Mouse (Mus musculus): ENCODE data around the gene Fnip1. TPM values are rescaled to one million over a fixed set of nuclear protein-coding genes. Genes with fewer than 3 reads are reported as not detected.
A peak's percentile ranks its signal among the peaks of the same experiment; 100 is the strongest.

The Fnip1 gene
- polyA plus RNA-seq, 1 experiment from 2014 or later = 10.0 TPM

DNA sequence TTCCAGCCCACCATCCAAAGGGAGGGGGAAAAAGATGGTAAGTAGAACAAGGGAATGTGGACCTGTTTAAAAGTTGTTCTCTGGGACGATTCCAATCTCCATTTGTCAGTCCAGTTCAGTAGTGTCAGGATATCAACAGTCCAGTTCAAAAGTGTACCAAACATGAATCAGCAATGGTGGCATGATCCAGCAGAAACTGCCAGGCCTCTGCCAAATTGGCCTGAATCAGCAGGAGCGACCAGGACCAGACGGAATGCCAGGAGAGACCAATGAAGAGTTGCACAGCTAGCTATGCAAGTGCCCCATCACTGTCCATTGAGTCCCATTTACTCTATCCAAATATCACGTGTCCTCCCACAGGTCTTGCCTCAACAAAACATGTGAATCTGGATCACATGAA is 34.2 kb downstream of the Fnip1 start:
- H3K9me3 ChIP-seq = no peaks in the 10 kb centered on the region
- H3K4me2 ChIP-seq = no peak overlapping the region
- no peak overlapping the region for H3K9ac ChIP-seq
- H3K4me3 ChIP-seq = no peak overlapping the region
- no peak overlapping the region for H3K27ac ChIP-seq
- H3K4me1 ChIP-seq (replicated peaks) = no peaks in the 10 kb centered on the region
- 97% methylated on average over 4 of the region's 4 CpGs for WGBS
- no peak for ATAC-seq (ENCODE audit: low FRiP score)
- peaks cover 18% of the 10 kb centered on the region for H3K36me3 ChIP-seq
- no peaks in the 10 kb centered on the region for H3K27me3 ChIP-seq

- H3K9me3 ChIP-seq = no peaks in the 10 kb centered on the region
- no peaks in the 10 kb centered on the region for H3K27me3 ChIP-seq
Measured at GRCm38 (mm10) chr11:54478414-54478813, 40.4 kb downstream of the Fnip1 start.

DNA sequence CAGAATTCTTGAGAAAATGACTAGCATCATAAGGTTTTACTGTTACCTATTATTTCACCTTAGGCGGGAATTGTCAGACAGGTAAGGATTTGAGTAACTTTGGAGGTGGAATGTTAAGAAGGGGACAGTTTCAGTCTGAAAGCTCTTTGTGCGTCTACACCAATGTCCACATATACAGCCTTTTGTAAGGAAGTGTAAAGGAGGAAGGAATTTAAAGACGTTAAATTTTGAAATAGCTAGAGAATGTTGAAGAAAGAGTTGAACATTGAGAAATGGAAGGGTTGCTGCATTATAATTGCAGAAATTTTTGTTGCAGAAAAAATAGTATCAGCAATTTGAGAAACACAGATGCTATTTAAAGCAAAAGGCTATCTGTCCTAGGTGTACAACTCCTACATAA is 48.0 kb downstream of the Fnip1 start:
- Histone ChIP-seq H3K27ac (no peak overlapping the region), H3K27me3 (no peaks in the 10 kb centered on the region), H3K4me2 (no peak overlapping the region), H3K4me1 (replicated peaks) (no peaks in the 10 kb centered on the region), H3K36me3 (peaks cover 3% of the 10 kb centered on the region; the same call in 1 of the 2 replicates), H3K4me3 (no peak overlapping the region), H3K9me3 (no peaks in the 10 kb centered on the region), H3K9ac (no peak overlapping the region)
- 92% methylated on average over 3 of the region's 3 CpGs for WGBS
- no peak for ATAC-seq (ENCODE audit: low FRiP score)

More at GRCm38 (mm10) chr11:54478414-54478813, 40.4 kb downstream of the Fnip1 start:
- Histone ChIP-seq H3K27ac (no peak overlapping the region), H3K4me1 (replicated peaks) (no peaks in the 10 kb centered on the region), H3K36me3 (peaks cover 15% of the 10 kb centered on the region), H3K4me3 (no peak overlapping the region), H3K4me2 (no peak overlapping the region), H3K9ac (no peak overlapping the region)
- ATAC-seq (ENCODE audit: low FRiP score) = no peak
- WGBS = 93% methylated on average over 1 of the region's 1 CpGs

- WGBS = 95% methylated on average over 1 of the region's 1 CpGs
- Histone ChIP-seq H3K27ac (no peak overlapping the region), H3K4me1 (replicated peaks) (no peaks in the 10 kb centered on the region), H3K9ac (no peak overlapping the region), H3K27me3 (no peaks in the 10 kb centered on the region), H3K9me3 (no peaks in the 10 kb centered on the region), H3K36me3 (peaks cover 9% of the 10 kb centered on the region), H3K4me3 (no peak overlapping the region), H3K4me2 (no peak overlapping the region)
- no peak for ATAC-seq (ENCODE audit: low FRiP score)
Measured at GRCm38 (mm10) chr11:54491946-54492558, 54.1 kb downstream of the Fnip1 start.

DNA sequence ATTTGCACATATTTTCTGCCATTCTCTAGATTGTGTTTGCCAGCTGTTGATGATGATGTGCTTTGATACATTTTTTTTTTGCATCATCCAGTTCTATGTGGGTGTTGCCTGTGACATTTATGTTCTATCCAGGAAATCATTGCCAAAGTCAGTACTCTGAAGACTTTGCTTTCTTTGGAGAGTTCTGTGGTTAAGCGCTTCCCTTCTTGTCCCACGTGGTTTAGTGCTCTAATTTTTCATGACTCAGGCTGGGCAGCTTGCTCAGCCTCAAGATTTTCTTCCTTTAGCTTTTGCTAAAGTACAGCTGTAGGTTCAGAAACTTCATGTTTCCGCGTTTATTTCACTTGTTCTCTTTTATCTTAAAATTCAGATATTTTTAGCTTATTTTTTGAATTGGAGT is 54.6 kb downstream of the Fnip1 start:
- no peaks in the 10 kb centered on the region for H3K9me3 ChIP-seq
- no peak overlapping the region for H3K9ac ChIP-seq
- 89% methylated on average over 4 of the region's 4 CpGs for WGBS
- H3K4me3 ChIP-seq = no peak overlapping the region
- H3K4me1 ChIP-seq (replicated peaks) = no peaks in the 10 kb centered on the region
- H3K27me3 ChIP-seq = no peaks in the 10 kb centered on the region
- no peak overlapping the region for H3K27ac ChIP-seq
- no peak for ATAC-seq (ENCODE audit: low FRiP score)
- H3K36me3 ChIP-seq = peaks cover 9% of the 10 kb centered on the region
- no peak overlapping the region for H3K4me2 ChIP-seq

DNA sequence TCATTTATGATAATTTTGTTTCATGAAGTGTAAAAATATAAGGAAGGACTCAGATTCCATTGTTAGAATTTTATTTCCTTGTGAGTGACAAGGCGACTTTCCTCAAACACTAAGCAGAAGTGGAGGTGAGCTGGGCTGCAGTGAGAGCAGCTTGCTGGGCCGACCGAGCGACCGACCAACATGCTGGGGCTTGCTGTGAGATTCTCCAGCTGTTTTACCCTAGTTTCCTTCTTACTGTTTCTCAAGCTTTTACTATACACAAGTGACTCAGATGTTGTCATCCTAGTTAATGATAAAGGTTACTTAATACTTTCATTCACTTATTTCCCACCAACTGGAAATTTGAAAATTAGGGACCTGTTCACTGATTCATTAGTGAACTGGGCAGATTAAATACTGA is 61.8 kb downstream of the Fnip1 start:
- no peak overlapping the region for H3K9ac ChIP-seq
- 94% methylated on average over 5 of the region's 5 CpGs for WGBS
- H3K4me2 ChIP-seq = no peak overlapping the region
- H3K27me3 ChIP-seq = no peaks in the 10 kb centered on the region
- H3K9me3 ChIP-seq = no peaks in the 10 kb centered on the region
- H3K4me1 ChIP-seq (replicated peaks) = no peaks in the 10 kb centered on the region
- no peak overlapping the region for H3K4me3 ChIP-seq
- H3K27ac ChIP-seq = no peak overlapping the region
- ATAC-seq (ENCODE audit: low FRiP score) = no peak
- H3K36me3 ChIP-seq = peaks cover 28% of the 10 kb centered on the region

DNA sequence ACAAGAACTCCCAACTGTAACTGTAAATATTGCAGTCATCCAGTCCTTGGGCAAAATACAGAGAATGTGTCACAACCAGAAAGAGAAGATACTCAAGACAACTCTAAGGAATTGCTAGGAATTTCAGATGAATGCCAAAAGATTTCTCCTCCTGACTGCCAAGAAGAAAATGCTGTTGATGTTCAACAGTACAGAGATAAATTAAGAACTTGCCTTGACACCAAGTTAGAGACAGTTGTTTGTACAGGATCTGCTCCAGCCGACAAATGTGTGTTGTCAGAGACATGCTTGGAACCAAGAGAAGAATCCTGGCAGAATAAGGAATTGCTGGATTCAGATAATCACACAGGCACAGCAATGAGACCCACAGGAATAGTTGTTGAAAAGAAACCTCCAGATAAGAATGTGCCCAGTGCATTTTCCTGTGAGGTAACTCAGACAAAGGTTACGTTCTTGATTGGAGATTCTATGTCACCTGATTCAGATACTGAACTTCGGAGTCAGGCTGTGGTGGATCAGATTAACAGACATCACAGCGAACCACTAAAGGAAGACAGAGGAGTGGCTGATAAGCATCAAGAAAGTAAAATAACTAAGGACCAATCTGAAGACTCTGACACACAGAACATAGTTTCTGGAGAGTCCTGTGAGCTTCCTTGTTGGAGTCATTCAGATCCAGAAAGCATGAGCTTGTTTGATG is 64.7 kb downstream of the Fnip1 start:
- Histone ChIP-seq H3K9me3 (no peaks in the 10 kb centered on the region), H3K27me3 (no peaks in the 10 kb centered on the region), H3K4me2 (no peak overlapping the region), H3K4me1 (replicated peaks) (no peaks in the 10 kb centered on the region), H3K4me3 (no peak overlapping the region), H3K9ac (no peak overlapping the region), H3K36me3 (peaks cover 36% of the 10 kb centered on the region), H3K27ac (no peak overlapping the region)
- 92% methylated on average over 4 of the region's 4 CpGs for WGBS
- ATAC-seq (ENCODE audit: low FRiP score) = no peak

- Histone ChIP-seq H3K4me2 (no peak overlapping the region), H3K4me3 (no peak overlapping the region), H3K27me3 (no peaks in the 10 kb centered on the region), H3K4me1 (replicated peaks) (no peaks in the 10 kb centered on the region), H3K9me3 (no peaks in the 10 kb centered on the region), H3K36me3 (peaks cover 11% of the 10 kb centered on the region), H3K27ac (no peak overlapping the region), H3K9ac (no peak overlapping the region)
- ATAC-seq (ENCODE audit: low FRiP score) = no peak
Measured at GRCm38 (mm10) chr11:54513584-54513983, 75.6 kb downstream of the Fnip1 start.

- Histone ChIP-seq H3K36me3 (no peaks in the 10 kb centered on the region), H3K9me3 (no peaks in the 10 kb centered on the region), H3K9ac (peak overlapping the region; percentile 78), H3K4me1 (replicated peaks) (peaks cover 18% of the 10 kb centered on the region), H3K4me3 (peak overlapping the region; percentile 78), H3K27ac (peak overlapping the region; percentile 92), H3K27me3 (no peaks in the 10 kb centered on the region), H3K4me2 (peak overlapping the region; percentile 69)
- no peak for ATAC-seq (ENCODE audit: low FRiP score)
- WGBS = 3% methylated on average over 18 of the region's 18 CpGs
Measured at GRCm38 (mm10) chr11:54521927-54522528, 84.0 kb downstream of the Fnip1 start.

GRCm38 (mm10) chr11:54522529-54523430 is 84.8 kb downstream of the Fnip1 start, which contains the start of gene Rapgef6:
TSS of gene Rapgef6 (plus strand) at chr11:54522847.
- Histone ChIP-seq H3K4me3 (peak within 1 kb of the TSS; percentile 78), H3K36me3 (no peaks in the 10 kb centered on the region), H3K4me1 (replicated peaks) (peaks cover 18% of the 10 kb centered on the region), H3K4me2 (peak within 1 kb of the TSS; percentile 69), H3K9ac (peak within 1 kb of the TSS; percentile 81), H3K27me3 (no peaks in the 10 kb centered on the region), H3K27ac (peak within 1 kb of the TSS; percentile 92), H3K9me3 (no peaks in the 10 kb centered on the region)
- WGBS = under 1% methylated on average over 73 of the region's 73 CpGs
- peak; percentile 99 for ATAC-seq (ENCODE audit: low FRiP score)

DNA sequence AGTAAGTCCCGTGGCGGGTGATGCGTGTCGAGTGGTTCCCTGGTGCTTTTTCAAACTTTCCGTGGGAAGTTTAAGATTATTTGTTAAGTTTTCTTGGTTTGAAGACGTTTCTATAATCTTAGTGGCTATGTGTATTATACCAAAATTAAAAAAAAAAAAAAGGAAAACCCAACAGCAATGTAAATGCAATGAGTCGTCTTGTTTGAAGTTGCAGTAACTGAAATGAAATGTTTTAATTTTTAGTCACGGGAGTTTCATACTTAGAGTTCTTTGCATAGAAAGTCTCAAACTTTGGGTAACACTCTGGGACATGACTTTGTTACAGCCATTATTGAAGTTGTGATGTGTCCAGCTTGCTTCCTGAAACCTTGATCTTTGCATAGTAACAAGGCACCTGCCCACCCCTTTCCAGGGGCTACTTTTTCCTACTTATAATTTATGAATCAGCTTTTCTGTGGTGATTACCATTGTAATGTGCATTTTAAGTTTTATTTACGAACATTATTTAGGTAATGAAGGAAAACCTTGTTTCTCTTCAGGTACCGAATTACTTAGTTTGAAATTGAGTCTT is 85.5 kb downstream of the Fnip1 start:
- H3K36me3 ChIP-seq = no peaks in the 10 kb centered on the region
- H3K27me3 ChIP-seq = no peaks in the 10 kb centered on the region
- H3K9ac ChIP-seq = peak overlapping the region; percentile 81
- peak overlapping the region; percentile 78 for H3K4me3 ChIP-seq
- no peak for ATAC-seq (ENCODE audit: low FRiP score)
- peak overlapping the region; percentile 81 for H3K27ac ChIP-seq
- 18% methylated on average over 10 of the region's 10 CpGs for WGBS
- H3K4me2 ChIP-seq = peak overlapping the region; percentile 59
- H3K9me3 ChIP-seq = no peaks in the 10 kb centered on the region
- peaks cover 18% of the 10 kb centered on the region for H3K4me1 ChIP-seq (replicated peaks)

GRCm38 (mm10) chr11:54528002-54528401 is 90.0 kb downstream of the Fnip1 start:
- no peak for ATAC-seq (ENCODE audit: low FRiP score)
- Histone ChIP-seq H3K4me3 (no peak overlapping the region), H3K4me2 (no peak overlapping the region), H3K9ac (no peak overlapping the region), H3K27ac (no peak overlapping the region), H3K9me3 (no peaks in the 10 kb centered on the region), H3K27me3 (no peaks in the 10 kb centered on the region), H3K36me3 (no peaks in the 10 kb centered on the region), H3K4me1 (replicated peaks) (peaks cover 10% of the 10 kb centered on the region)
- WGBS = 88% methylated on average over 2 of the region's 2 CpGs
